Mouse (Mus musculus) cerebellum, adult 2 months (tissue): ENCODE data around the gene Ryk. TPM values are rescaled to one million over a fixed set of nuclear protein-coding genes. Genes with fewer than 3 reads are reported as not detected.
A peak's percentile ranks its signal among the peaks of the same experiment; 100 is the strongest.

Source experiments
- DNase-seq, 2 experiments: peaks; one replicate each; pipeline ENCODE4 v3.0.0; 2021
- H3K27ac ChIP-seq: fragments of 200-500 bp; 2 replicates; pipeline ENCODE4 v1.5.1; 2012; ENCODE audit warnings: low read length, control low read depth, inconsistent platforms; ENCODE audit not compliant: insufficient read depth
- H3K27me3 ChIP-seq: fragments of 200-500 bp; 2 replicates; pipeline ENCODE4 v1.6.1; 2012; ENCODE audit warnings: inconsistent platforms, mild to moderate bottlenecking, low read length, moderate library complexity; ENCODE audit not compliant: control insufficient read depth, insufficient read depth
- H3K4me1 ChIP-seq: fragments of 200-500 bp; 2 replicates; pipeline ENCODE4 v1.6.1; 2011; ENCODE audit warnings: low read length; ENCODE audit not compliant: control insufficient read depth, insufficient read depth
- H3K4me3 ChIP-seq: fragments of 200-500 bp; replicated peaks from 2 replicates; pipeline ENCODE3; 2011; ENCODE audit warnings: mild to moderate bottlenecking, low read depth, low read length, control low read depth; ENCODE audit not compliant: insufficient read depth
- CTCF ChIP-seq: fragments of 200-500 bp; IDR thresholded peaks from 2 replicates; pipeline ENCODE4 v1.5.1; 2011; ENCODE audit warnings: low read depth, mild to moderate bottlenecking, control low read depth, low read length, moderate library complexity, borderline replicate concordance; ENCODE audit not compliant: insufficient read depth
- POLR2A ChIP-seq: fragments of 200-500 bp; IDR thresholded peaks from 2 replicates; pipeline ENCODE4 v1.6.1; 2011; ENCODE audit warnings: low read length, control low read depth, borderline replicate concordance; ENCODE audit not compliant: insufficient read depth
- WGBS: fragments of 180-500 bp; shearing (Covaris S2); methylation state at CpG from one replicate; pipeline ENCODE4 v1.1.7; 2018; 5-methylcytosine and 5-hydroxymethylcytosine counted together
- polyA plus RNA-seq: library from polyadenylated mRNA; depleted of rRNA; stranded (reverse); fragments of >200 nt; gene quantifications from 2 replicates; pipeline ENCODE4 v1.2.3, GENCODE M21; 2012

Ryk gene
- polyA plus RNA-seq, 1 experiment, result 37.5 TPM

DNA sequence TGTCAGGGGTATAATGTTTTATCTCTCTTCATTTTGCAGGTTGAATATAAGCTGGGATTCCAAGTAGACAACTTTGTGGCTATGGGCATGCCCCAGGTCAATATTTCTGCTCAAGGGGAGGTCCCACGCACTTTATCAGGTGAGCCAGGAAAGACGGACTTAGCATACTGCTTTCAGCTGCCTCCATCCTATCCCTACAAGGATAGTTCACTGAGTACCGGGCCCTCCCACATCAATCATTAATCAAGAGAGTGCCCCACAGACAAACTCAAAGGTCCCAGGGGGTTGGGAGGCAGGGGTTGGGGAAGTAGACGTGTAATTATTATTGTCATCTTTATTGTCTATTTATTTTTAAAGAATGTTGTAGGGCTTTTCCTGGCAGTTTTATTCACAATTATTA is 32.8 kb downstream of the Ryk start:
- Histone ChIP-seq H3K27ac (no peak overlapping the region), H3K4me3 (no peak overlapping the region), H3K27me3 (no peaks in the 10 kb centered on the region), H3K4me1 (peaks cover 20% of the 10 kb centered on the region)
- 90% methylated on average over 4 of the region's 4 CpGs for WGBS
- TF ChIP-seq CTCF, result no peak
- TF ChIP-seq POLR2A, result no peak
- no peak for DNase-seq

DNA sequence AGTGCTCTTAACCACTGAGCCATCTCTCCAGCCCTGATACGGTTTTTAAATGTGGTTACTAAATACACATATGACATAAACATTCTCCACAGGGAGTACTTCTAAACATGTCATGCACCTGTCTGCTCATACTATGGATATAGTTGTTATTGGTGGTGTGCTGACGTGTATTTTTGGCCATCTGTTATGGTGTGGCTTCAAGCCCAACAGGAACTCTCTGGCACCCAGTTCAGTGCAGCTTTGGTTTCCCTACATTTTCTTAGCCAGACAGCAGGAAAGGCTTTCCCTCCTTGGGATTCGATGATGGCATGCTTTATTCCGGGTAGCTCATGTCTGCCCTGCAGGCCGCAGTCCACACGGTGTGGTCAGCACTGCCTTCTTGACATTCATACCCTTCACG is 33.7 kb downstream of the Ryk start:
- Histone ChIP-seq H3K27me3 (no peaks in the 10 kb centered on the region), H3K4me3 (no peak overlapping the region), H3K27ac (no peak overlapping the region), H3K4me1 (peaks cover 18% of the 10 kb centered on the region)
- DNase-seq, result peak in 1 of 2 experiments; percentile 68
- 17% methylated on average over 7 of the region's 7 CpGs for WGBS
- TF ChIP-seq POLR2A (no peak), CTCF (no peak)

DNA sequence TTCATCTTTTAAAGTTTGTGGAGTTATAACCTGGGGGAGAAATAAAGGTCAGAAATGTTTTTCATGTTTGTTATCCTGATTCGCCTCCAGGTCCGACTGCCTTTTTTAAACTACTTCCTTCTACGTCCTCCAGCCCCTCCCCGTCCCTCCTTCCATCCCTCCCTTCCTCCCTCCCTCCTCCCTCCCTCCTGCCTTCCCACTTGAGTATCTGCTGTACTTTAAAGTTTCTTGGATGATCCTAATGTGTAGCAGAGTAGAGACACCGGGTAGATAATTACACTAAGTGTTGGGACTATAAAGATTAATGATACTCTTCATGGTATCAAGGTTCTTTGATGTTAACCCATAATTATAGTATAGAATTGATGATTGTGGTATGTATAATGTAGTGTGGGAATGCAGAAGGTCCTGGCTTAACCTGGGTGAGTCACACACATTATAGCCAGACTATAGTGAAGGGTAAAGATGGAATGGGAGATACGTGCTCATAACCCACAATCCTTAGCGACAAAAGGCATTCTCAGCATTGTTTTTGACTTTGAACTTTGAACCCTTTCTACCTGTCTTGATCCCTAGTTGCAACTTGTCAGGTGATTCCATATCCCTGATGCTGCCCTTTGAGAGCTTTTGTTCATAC is 41.5 kb downstream of the Ryk start:
- Histone ChIP-seq H3K4me3 (no peak overlapping the region), H3K27ac (no peak overlapping the region), H3K27me3 (no peaks in the 10 kb centered on the region), H3K4me1 (no peaks in the 10 kb centered on the region)
- no peak for TF ChIP-seq CTCF
- no peak for TF ChIP-seq POLR2A
- DNase-seq, result no peak
- 94% methylated on average over 7 of the region's 7 CpGs for WGBS

DNA sequence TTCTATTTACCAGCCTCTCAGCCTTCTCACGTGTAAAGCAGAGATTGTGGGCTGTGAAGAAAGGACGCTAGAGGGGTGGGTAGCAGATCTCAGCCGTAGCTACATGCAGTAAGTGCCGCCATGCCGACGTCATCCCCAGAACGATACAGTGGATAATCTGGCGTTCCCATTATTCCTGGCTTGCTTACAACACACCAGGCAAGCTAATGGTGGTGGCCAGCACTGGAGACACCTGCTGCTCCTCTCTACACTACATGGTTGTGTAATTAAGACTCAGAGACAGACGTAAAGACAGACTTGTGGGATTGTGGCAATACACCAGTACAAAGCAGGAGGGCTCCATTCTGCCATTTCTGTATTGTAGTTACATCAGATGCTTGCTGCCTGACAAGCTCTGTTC is 43.2 kb downstream of the Ryk start:
- Histone ChIP-seq H3K27ac (no peak overlapping the region), H3K4me3 (no peak overlapping the region), H3K4me1 (no peaks in the 10 kb centered on the region), H3K27me3 (no peaks in the 10 kb centered on the region)
- WGBS, result 34% methylated on average over 9 of the region's 9 CpGs
- TF ChIP-seq CTCF (no peak), POLR2A (no peak)
- no peak for DNase-seq

DNA sequence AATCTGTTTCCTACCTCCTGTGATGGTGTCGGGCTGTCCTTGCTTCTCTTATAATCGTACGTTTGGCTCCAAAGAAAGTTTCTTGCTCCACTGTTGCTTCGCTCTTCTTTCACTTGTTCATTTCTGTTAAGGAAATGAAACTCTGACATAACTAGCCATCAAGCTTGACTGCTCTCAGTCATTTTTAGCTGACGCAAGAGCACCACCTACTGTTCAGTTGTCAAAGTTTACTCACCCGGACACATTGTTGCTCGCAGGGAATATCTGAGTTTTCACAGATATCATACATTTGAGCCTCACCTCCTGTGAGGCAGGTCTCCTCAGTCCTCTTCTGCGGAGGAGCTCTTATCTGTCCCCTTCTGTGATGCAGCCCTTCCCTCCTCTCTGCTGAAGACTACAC is 44.8 kb downstream of the Ryk start:
- TF ChIP-seq CTCF (peak; percentile 53; the same call in 1 of the 2 replicates), POLR2A (no peak)
- DNase-seq, result peak; percentile 47
- H3K27ac ChIP-seq, result no peak overlapping the region
- no peak overlapping the region for H3K4me3 ChIP-seq
- no peaks in the 10 kb centered on the region for H3K27me3 ChIP-seq
- no peaks in the 10 kb centered on the region for H3K4me1 ChIP-seq
- 43% methylated on average over 8 of the region's 8 CpGs for WGBS

DNA sequence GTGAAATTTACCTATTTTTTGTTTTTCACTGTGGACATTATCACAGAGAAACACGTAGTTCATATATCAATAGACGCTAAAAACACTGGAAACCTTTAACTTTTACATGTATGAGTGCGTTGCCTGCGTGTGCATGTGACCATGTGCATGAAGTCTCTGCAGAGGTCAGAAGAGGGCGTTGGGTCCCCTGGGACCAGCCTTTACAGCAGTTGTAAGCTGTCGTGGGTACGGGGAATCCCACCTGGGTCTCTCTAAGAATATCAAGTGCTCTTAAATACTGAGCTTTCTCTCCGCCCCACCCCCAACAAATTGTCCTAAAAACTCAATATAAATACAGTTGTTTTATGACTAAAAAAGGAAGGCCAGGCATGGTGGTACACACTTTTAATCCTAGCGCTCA is 50.0 kb downstream of the Ryk start:
- Histone ChIP-seq H3K4me3 (no peak overlapping the region), H3K27me3 (no peaks in the 10 kb centered on the region), H3K27ac (no peak overlapping the region), H3K4me1 (no peaks in the 10 kb centered on the region)
- TF ChIP-seq POLR2A (no peak), CTCF (no peak)
- DNase-seq, result no peak
- WGBS, result 82% methylated on average over 9 of the region's 9 CpGs

DNA sequence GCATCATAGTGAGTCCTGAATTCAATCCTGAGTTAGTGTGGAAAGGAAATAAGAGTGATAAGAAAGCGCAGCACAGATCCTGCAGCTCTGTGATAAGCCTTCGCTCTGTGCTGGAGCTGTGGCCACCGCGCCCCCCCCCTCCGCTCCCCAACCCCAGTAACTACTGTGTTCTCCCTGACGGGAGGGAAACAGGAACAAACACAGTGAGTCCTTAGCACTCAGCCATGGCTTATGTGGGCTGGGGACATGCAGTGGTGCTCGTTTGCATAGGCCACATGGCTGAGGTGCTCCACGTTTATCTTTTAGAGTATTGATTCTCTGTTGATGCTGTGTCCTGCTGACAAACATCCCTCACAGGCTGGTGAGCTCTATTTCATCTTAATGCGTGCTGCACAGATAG is 55.4 kb downstream of the Ryk start:
- DNase-seq, result no peak
- Histone ChIP-seq H3K27me3 (no peaks in the 10 kb centered on the region), H3K4me1 (no peaks in the 10 kb centered on the region), H3K27ac (no peak overlapping the region), H3K4me3 (no peak overlapping the region)
- 82% methylated on average over 9 of the region's 9 CpGs for WGBS
- TF ChIP-seq POLR2A, result no peak
- no peak for TF ChIP-seq CTCF

DNA sequence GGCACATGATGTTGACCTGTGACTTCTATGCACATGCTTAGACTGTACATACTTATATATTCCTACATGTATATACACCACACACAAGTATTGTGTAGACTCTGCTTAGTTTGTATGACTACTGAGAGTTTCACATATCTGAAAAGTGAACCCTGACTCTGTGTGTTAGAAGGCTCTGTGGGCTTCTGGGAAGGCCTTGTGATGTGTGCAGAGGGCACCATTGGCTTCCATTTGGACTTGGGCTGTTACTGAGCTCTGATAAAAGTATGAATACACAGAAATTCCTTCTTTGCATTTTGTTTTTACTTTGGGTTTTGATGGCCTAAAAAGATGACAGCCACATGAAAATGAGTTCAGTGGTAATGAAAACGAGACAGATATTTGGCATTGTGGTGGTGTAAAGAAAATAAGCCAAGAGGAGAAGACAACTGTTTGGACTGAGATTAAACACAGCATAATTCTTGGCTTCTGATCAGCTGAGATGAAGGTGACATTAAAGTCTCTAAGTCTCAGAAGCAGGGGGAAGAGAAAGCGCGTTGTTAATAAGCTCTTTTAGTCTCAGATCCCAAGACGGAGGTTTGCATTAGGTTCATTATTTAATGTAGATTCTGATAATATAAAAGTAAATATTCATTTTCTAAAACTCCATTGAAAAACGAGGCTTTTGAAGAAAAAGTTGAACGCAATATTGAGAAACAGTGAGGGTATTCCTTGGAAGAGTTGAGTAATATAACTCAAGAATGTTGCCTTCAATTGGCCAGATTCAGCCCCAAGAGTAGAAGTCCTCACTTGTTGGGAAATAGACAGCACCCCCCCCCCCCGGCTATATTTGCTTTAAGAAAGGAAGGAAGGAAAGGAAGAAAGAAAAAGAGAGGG is 58.0 kb downstream of the Ryk start:
- 67% methylated on average over 7 of the region's 7 CpGs for WGBS
- no peak overlapping the region for H3K4me3 ChIP-seq
- no peak for DNase-seq
- H3K27me3 ChIP-seq, result no peaks in the 10 kb centered on the region
- no peaks in the 10 kb centered on the region for H3K4me1 ChIP-seq
- no peak overlapping the region for H3K27ac ChIP-seq
- no peak for TF ChIP-seq POLR2A
- no peak for TF ChIP-seq CTCF
